Mouse (Mus musculus) lung, postnatal 0 days (tissue): ENCODE data around the gene Olfr1199. TPM values are rescaled to one million over a fixed set of nuclear protein-coding genes. Genes with fewer than 3 reads are reported as not detected.

ENCODE experiments used
- ATAC-seq: fragments of 200-750 bp; cut with Nextera tagmentation; 2 replicates; pipeline ENCODE4 v1.8.0; 2017; ENCODE audit warnings: moderate library complexity
- DNase-seq: peaks from one replicate; pipeline ENCODE4 v3.0.0-alpha.2; 2016; ENCODE audit warnings: low spot score
- H3K27ac ChIP-seq: fragments of 300-500 bp; sonication (generic); 2 replicates; pipeline ENCODE4 v1.5.1; 2014; ENCODE audit warnings: antibody characterized with exemption, mild to moderate bottlenecking, low read length, mixed read lengths
- H3K27me3 ChIP-seq: fragments of 300-500 bp; sonication (generic); replicated peaks from 2 replicates; pipeline ENCODE4 v1.6.1; 2014; ENCODE audit warnings: low read length, mixed read lengths; ENCODE audit not compliant: insufficient read depth
- H3K36me3 ChIP-seq: fragments of 300-500 bp; sonication (generic); 2 replicates; pipeline ENCODE4 v1.6.1; 2014; ENCODE audit warnings: low read length, mixed read lengths; ENCODE audit not compliant: insufficient read depth
- H3K4me1 ChIP-seq: fragments of 300-500 bp; sonication (generic); 2 replicates; pipeline ENCODE4 v1.6.1; 2014; ENCODE audit warnings: antibody characterized with exemption, low read depth, low read length, mixed read lengths; ENCODE audit not compliant: insufficient read depth
- H3K4me2 ChIP-seq: fragments of 300-500 bp; sonication (generic); replicated peaks from 2 replicates; pipeline ENCODE4 v1.6.1; 2014; ENCODE audit warnings: low read depth, mild to moderate bottlenecking, low read length, moderate library complexity, mixed read lengths
- H3K4me3 ChIP-seq: fragments of 300-500 bp; sonication (generic); 2 replicates; pipeline ENCODE4 v1.5.1; 2014; ENCODE audit warnings: low read depth, low read length
- H3K9ac ChIP-seq: fragments of 300-500 bp; sonication (generic); replicated peaks from 2 replicates; pipeline ENCODE4 v1.6.1; 2014; ENCODE audit warnings: low read depth, mild to moderate bottlenecking
- H3K9me3 ChIP-seq: fragments of 300-500 bp; sonication (generic); 2 replicates; pipeline ENCODE4 v1.6.1; 2016; ENCODE audit warnings: low read length, mixed read lengths
- CTCF ChIP-seq: IDR thresholded peaks from 2 replicates; pipeline ENCODE4 v1.5.1; 2016; ENCODE audit warnings: antibody characterized with exemption, mild to moderate bottlenecking
- EP300 ChIP-seq: IDR thresholded peaks from 2 replicates; pipeline ENCODE4 v1.6.1; 2016; ENCODE audit warnings: antibody characterized with exemption, mild to moderate bottlenecking, control low read depth
- WGBS: fragments of 180-500 bp; shearing (Covaris S2); extraction: QIAGEN DNeasy Blood & Tissue Kit; methylation state at CpG from one replicate; pipeline ENCODE4 v1.1.7; 2014; 5-methylcytosine and 5-hydroxymethylcytosine counted together
- polyA plus RNA-seq: library from polyadenylated mRNA; unstranded; fragments of >200 nt; fragmentation: Nextera tagmentation; extraction: Ambion mirVana; gene quantifications from 2 replicates; pipeline ENCODE4 v1.2.1, GENCODE M21; 2015

Olfr1199 gene
- polyA plus RNA-seq = not detected in 2 replicates

DNA sequence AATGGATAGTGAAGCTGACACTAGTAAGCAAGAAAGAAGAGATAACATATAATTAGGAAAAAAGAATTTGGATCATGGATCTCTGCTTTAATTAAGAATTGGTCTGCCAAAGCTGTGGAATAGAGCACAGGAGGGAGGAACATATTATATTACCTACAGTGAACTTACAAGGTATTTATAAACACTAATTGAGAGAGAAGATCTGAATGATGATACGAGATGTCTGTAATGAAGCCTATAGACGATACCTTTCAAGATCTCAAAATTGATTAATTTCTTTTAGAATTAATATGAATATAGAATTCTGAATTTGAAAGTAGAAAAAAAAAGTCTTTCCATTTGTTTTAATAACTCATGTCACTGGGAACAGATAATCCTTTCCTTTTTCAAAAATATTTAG is at the start of gene Olfr1199:
Olfr1199 (minus strand) TSS at position 101 of the 400 bp plus-strand sequence.
- TF ChIP-seq CTCF (no peak), EP300 (no peak)
- Histone ChIP-seq H3K9ac (no peak within 1 kb of the TSS), H3K4me1 (no peaks in the 10 kb centered on the region), H3K27me3 (no peaks in the 10 kb centered on the region), H3K9me3 (no peaks in the 10 kb centered on the region), H3K27ac (no peak within 1 kb of the TSS), H3K36me3 (no peaks in the 10 kb centered on the region), H3K4me3 (no peak within 1 kb of the TSS), H3K4me2 (no peak within 1 kb of the TSS)
- ATAC-seq = no peak
- 85% methylated on average over 2 of the region's 2 CpGs for WGBS
- DNase-seq = no peak

GRCm38 (mm10) chr2:88792736-88793135 is 32.5 kb upstream of the Olfr1199 start, which contains the start of gene Olfr1201:
Gene Olfr1201 (plus strand): TSS chr2:88793036.
- 61% methylated on average over 6 of the region's 6 CpGs for WGBS
- DNase-seq (no peak), ATAC-seq (no peak)
- TF ChIP-seq CTCF (no peak), EP300 (no peak)
- Histone ChIP-seq H3K27ac (no peak within 1 kb of the TSS), H3K4me2 (no peak within 1 kb of the TSS), H3K4me3 (no peak within 1 kb of the TSS), H3K4me1 (no peaks in the 10 kb centered on the region), H3K27me3 (no peaks in the 10 kb centered on the region), H3K36me3 (no peaks in the 10 kb centered on the region), H3K9me3 (no peaks in the 10 kb centered on the region), H3K9ac (no peak within 1 kb of the TSS)

DNA sequence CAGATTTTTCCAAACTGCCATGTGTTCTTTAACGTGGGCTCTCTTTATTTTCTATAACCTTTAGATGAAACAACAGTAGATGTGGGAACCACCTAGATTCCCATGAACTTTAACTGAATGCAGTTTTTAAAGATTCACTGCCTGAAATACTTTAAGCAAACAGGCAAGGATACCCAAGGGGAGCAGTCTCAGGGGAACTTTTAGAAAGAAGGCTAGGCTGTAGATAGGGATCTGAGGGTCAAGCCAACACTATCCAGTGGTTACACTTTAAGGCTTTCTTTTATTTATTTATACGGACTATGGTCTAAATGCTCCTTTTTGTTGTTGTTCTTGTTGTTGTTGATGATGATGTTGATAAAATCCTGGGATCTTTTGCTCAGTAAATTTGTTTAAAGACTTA is 10.1 kb upstream of the Olfr1199 start, which contains the start of gene Olfr1200:
Olfr1200 (minus strand) TSS at position 101 of the 400 bp plus-strand sequence.
- Histone ChIP-seq H3K4me2 (no peak within 1 kb of the TSS), H3K36me3 (no peaks in the 10 kb centered on the region), H3K4me1 (no peaks in the 10 kb centered on the region), H3K9ac (no peak within 1 kb of the TSS), H3K27me3 (no peaks in the 10 kb centered on the region), H3K27ac (no peak within 1 kb of the TSS), H3K4me3 (no peak within 1 kb of the TSS), H3K9me3 (no peaks in the 10 kb centered on the region)
- DNase-seq = no peak
- TF ChIP-seq EP300 (no peak), CTCF (no peak)
- no peak for ATAC-seq
- WGBS = 70% methylated on average over 2 of the region's 2 CpGs

- Histone ChIP-seq H3K9me3 (no peaks in the 10 kb centered on the region), H3K4me3 (no peak within 1 kb of the TSS), H3K36me3 (no peaks in the 10 kb centered on the region), H3K4me1 (no peaks in the 10 kb centered on the region), H3K27me3 (no peaks in the 10 kb centered on the region), H3K4me2 (no peak within 1 kb of the TSS), H3K9ac (no peak within 1 kb of the TSS), H3K27ac (no peak within 1 kb of the TSS)
- 84% methylated on average over 2 of the region's 2 CpGs for WGBS
- TF ChIP-seq CTCF (no peak), EP300 (no peak)
- ATAC-seq (no peak), DNase-seq (no peak)
These were observed 9.0 kb downstream of the Olfr1199 start, which contains the start of gene Olfr1198 for GRCm38 (mm10) chr2:88751270-88751669. Gene Olfr1198 (minus strand): TSS chr2:88751370.

DNA sequence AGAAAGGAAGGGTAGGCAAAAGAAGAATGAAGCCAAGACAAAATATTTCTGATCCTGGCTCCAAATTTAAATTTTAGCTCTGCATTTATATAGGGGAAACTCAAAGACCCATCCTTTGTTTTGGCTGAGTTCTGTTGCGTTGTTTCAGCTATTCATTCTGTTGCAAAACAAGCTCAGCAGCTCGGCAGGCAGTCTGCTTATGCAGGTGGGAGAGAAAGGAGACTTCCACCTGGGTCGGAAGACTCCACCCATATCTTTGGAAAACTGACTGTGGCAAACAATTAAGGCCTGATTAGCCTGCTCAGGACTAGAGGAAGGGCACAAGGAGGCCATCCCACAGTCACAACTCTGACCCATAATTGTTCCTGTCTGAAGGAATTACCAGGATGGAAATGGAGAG is 16.9 kb downstream of the Olfr1199 start:
- H3K4me2 ChIP-seq = no peak overlapping the region
- no peak overlapping the region for H3K27ac ChIP-seq
- 67% methylated on average over 3 of the region's 3 CpGs for WGBS
- ATAC-seq (no peak), DNase-seq (no peak)
- TF ChIP-seq CTCF (no peak), EP300 (no peak)
- no peaks in the 10 kb centered on the region for H3K36me3 ChIP-seq
- H3K9ac ChIP-seq = no peak overlapping the region
- H3K4me3 ChIP-seq = no peak overlapping the region
- H3K27me3 ChIP-seq = no peaks in the 10 kb centered on the region
- no peaks in the 10 kb centered on the region for H3K4me1 ChIP-seq
- H3K9me3 ChIP-seq = no peaks in the 10 kb centered on the region

DNA sequence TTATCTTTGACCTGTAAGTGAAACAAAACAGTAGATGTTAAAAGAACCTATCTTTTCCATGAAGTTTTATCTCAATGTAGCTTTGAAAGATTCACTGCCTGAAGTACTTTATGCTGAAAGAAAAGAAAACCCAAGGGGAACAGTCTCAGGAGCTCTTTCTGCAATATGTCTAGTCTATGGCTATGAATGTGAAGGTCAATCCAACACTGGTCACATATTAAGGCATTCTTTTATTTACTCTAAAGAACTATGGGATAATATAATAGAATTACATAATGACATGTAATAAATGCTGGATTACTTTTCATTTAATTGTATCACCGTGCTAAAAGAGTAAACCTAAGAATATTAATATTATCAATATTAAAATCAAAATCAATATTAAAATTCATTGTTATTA is 28.0 kb downstream of the Olfr1199 start, which contains the start of gene Olfr1197:
Olfr1197 (minus strand) TSS at position 101 of the 400 bp plus-strand sequence.
- no peak within 1 kb of the TSS for H3K9ac ChIP-seq
- no peak within 1 kb of the TSS for H3K27ac ChIP-seq
- ATAC-seq = no peak
- H3K9me3 ChIP-seq = no peaks in the 10 kb centered on the region
- H3K4me1 ChIP-seq = no peaks in the 10 kb centered on the region
- TF ChIP-seq CTCF = no peak
- TF ChIP-seq EP300 = no peak
- H3K4me3 ChIP-seq = no peak within 1 kb of the TSS
- no peaks in the 10 kb centered on the region for H3K36me3 ChIP-seq
- no peak for DNase-seq
- 73% methylated on average over 1 of the region's 1 CpGs for WGBS
- H3K27me3 ChIP-seq = no peaks in the 10 kb centered on the region
- no peak within 1 kb of the TSS for H3K4me2 ChIP-seq

- no peak within 1 kb of the TSS for H3K4me3 ChIP-seq
- H3K4me2 ChIP-seq = no peak within 1 kb of the TSS
- H3K36me3 ChIP-seq = no peaks in the 10 kb centered on the region
- no peak for DNase-seq
- H3K9ac ChIP-seq = no peak within 1 kb of the TSS
- H3K27me3 ChIP-seq = no peaks in the 10 kb centered on the region
- H3K27ac ChIP-seq = no peak within 1 kb of the TSS
- H3K4me1 ChIP-seq = no peaks in the 10 kb centered on the region
- no peak for ATAC-seq
- 71% methylated on average over 2 of the region's 2 CpGs for WGBS
- no peak for TF ChIP-seq EP300
- TF ChIP-seq CTCF = no peak
- H3K9me3 ChIP-seq = no peaks in the 10 kb centered on the region
These were observed 55.8 kb downstream of the Olfr1199 start, which contains the start of gene Olfr1196 for GRCm38 (mm10) chr2:88704497-88704896. Gene Olfr1196 (minus strand): TSS chr2:88704597.

Other genes with a start within 250 kb of the Olfr1199 start
- gene Olfr1186, start 241.9 kb downstream of the Olfr1199 start, polyA plus RNA-seq = not detected in 2 replicates
- not detected in 2 replicates for gene Olfr1188, start 203.5 kb downstream of the Olfr1199 start, polyA plus RNA-seq
- gene Olfr1189, start 174.0 kb downstream of the Olfr1199 start, polyA plus RNA-seq = not detected in 2 replicates
- not detected in 2 replicates for gene Olfr1191-ps1, start 119.9 kb downstream of the Olfr1199 start, polyA plus RNA-seq
- gene Olfr1192-ps1, start 112.0 kb downstream of the Olfr1199 start, polyA plus RNA-seq = not detected in 2 replicates
- gene Olfr1193, start 84.8 kb downstream of the Olfr1199 start, polyA plus RNA-seq = not detected in 2 replicates
- not detected in 2 replicates for gene Olfr1195, start 71.3 kb downstream of the Olfr1199 start, polyA plus RNA-seq
- gene Olfr1196, start 55.9 kb downstream of the Olfr1199 start, polyA plus RNA-seq = not detected in 2 replicates
- gene Olfr1197, start 28.1 kb downstream of the Olfr1199 start, polyA plus RNA-seq = not detected in 2 replicates
- not detected in 2 replicates for gene Olfr1198, start 9.1 kb downstream of the Olfr1199 start, polyA plus RNA-seq
- gene Olfr1200, start 10.0 kb upstream of the Olfr1199 start, polyA plus RNA-seq = not detected in 2 replicates
- not detected in 2 replicates for gene Olfr1201, start 32.6 kb upstream of the Olfr1199 start, polyA plus RNA-seq
- not detected in 2 replicates for gene Olfr1202, start 54.0 kb upstream of the Olfr1199 start, polyA plus RNA-seq
- gene Olfr1205, start 69.3 kb upstream of the Olfr1199 start, polyA plus RNA-seq = not detected in 2 replicates
- not detected in 2 replicates for gene Olfr1204, start 88.8 kb upstream of the Olfr1199 start, polyA plus RNA-seq
- gene Olfr1206, start 102.8 kb upstream of the Olfr1199 start, polyA plus RNA-seq = not detected in 2 replicates
- not detected in 2 replicates for gene Olfr1208, start 141.8 kb upstream of the Olfr1199 start, polyA plus RNA-seq
- gene Olfr1209, start 154.7 kb upstream of the Olfr1199 start, polyA plus RNA-seq = not detected in 2 replicates
- not detected in 2 replicates for gene Olfr1211, start 177.6 kb upstream of the Olfr1199 start, polyA plus RNA-seq
- gene Olfr1212, start 193.5 kb upstream of the Olfr1199 start, polyA plus RNA-seq = not detected in 2 replicates
- gene Gm13762, start 219.8 kb upstream of the Olfr1199 start, polyA plus RNA-seq = not detected in 2 replicates
- not detected in 2 replicates for gene Olfr1214, start 232.2 kb upstream of the Olfr1199 start, polyA plus RNA-seq
- gene Olfr1215, start 246.5 kb upstream of the Olfr1199 start, polyA plus RNA-seq = not detected in 2 replicates